Mouse (Mus musculus) lung, postnatal 4 days (tissue): ENCODE measurements around the gene Usp34.
"Not testable (repeated sequence)": the region's sequence is repeated elsewhere in the genome, so short reads cannot be mapped to it uniquely, and the experiment has no call there.

Source experiments
- DNase-seq, 2 experiments: peaks; one replicate each; pipeline ENCODE4 v3.0.0; 2021

Gene Usp34

DNA sequence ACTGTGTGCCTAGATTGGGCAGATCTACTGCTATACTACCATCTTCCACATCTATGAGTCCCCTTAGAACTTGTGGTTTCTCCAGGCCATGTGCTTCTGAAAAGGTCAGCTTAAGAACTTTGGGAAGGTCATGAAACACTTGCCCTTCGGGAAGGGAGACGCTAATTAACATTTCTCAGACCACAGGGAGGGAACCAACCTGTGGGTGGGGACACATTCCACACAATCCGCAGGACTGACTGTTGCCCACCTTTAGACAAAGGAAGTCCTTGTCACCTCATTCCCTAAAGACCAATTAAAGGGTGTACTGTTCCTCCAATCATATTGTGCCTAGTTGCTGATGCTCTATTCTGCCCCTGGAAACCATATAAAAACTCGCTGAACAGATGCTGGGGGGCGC is 198.1 kb downstream of the Usp34 start:
- not testable (repeated sequence) for DNase-seq

DNA sequence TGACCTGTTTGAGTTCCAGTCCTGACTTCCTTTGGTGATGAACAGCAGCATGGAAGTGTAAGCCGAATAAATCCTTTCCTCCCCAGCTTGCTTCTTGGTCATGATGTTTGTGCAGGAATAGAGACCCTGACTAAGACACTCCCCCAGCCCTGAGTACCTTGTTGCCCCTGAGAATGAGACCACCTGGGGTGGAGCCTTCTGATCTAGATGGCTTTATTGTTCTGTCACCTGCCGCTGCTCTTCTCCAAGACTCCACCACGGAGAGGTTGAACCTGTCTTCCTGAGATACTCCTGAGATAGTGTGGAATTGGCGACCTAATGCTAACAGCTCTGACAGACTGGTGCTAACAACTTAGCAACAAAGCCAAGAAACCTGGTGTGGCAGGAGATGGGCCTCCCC is 208.1 kb downstream of the Usp34 start:
- not testable (repeated sequence) for DNase-seq

DNA sequence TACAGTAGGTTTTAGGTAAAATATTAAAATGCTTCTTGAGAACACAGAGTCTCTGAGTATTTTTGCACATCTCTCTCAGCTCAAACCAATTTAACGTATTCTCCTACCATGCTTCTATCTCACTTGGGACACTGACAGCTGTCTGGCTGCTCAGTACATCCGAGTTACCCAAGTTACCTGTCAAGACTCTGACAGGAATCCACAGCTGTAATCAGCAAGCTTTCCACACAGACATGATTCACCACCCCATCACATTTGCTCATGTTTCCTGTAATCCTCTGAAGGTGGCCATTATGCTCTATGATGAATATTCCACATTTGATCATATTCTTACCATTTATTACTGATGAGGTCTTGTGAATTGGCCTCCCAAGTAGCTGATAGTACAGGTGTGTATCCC is 208.6 kb downstream of the Usp34 start:
- no peak for DNase-seq

DNA sequence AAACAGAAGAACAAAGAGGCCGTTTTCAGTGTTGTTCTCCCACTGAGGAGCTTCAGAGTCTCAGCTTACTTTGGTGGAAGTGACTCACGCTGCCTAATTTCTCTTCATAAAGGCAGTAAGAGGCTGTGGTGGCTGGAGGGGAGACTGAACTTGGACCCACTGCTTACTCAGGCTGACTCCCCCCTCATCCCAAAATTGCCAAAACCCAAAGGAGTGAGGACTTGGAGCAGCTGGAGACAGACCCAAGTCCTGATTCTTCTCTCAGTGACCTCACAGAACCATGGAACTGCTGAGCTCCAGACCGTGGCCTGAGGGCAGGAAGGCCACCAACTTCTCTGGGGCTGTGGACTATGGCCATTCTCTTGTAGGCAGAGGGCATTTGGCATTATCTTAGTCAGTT is 212.3 kb downstream of the Usp34 start:
- no peak for DNase-seq

DNA sequence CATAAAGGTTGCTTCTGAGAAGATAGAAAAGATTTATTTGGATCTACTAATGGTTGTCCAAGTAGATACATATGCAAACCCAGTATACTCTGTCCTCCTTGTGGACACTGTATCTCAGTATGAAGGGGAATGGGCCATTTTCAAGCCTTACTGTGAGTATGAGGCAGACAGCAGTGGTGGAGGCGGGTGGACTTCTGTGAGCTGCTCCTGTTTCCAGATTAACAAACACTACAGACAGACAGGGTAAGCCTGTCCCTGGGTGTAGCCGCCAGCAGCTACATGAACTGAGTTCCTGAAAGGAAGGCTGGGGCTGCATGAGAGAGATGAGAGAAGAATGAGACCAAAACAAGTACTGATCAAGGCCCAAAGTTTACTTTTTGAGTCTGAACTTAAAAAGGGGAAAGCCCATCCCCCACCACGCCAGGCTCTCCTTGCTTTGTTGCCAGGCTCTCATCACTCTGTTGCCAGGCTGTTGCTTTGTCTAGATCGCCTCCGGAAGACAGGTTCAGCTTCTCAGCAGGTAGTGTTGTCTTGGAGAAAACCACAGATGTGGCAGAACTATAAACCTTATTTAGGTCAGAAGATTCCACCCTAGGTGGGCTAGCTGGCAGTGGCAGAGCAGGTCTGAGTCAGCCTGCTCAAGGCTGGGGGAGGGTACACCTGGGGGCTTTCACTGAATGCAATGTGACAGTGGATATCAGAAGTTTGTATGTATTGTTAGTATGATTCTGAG is 213.9 kb downstream of the Usp34 start, which contains the start of gene 1700093K21Rik:
Gene 1700093K21Rik (minus strand): TSS at position 683 of the 733 bp plus-strand sequence.
- DNase-seq, result no peak

DNA sequence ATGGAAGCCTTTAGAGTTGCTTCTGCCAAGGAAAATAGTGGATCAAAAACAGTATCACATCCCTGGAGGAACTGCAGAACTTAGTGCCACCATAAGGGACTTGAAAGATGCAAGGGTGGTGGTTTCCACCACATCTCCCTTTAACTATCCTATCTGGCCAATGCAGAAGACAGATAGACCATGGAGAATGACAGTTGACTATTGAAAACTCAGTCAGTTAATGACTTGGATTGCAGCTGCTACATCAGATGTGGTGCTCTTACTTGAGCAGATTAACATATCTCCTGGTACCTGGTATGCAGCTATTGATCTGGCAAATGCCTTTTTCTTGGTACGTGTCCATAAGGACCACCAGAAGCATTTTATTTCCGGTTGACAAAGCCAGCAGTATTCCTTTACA is 230.8 kb downstream of the Usp34 start:
- no peak for DNase-seq
